Mouse (Mus musculus) retina, postnatal 1 day (tissue): Measurements from ENCODE around the gene Naa35.

Experiments
- DNase-seq: peaks from one replicate; pipeline ENCODE4 v3.0.0-alpha.2; 2012

Gene Naa35

GRCm38 (mm10) chr13:59584947-59585647 lies at the start of gene Naa35, which contains the start of gene Agtpbp1:
TSS of gene Naa35 (plus strand) at chr13:59585259.
TSS of gene Agtpbp1 (minus strand) at chr13:59585227.
- DNase-seq, result peak; percentile 99

GRCm38 (mm10) chr13:59535746-59536145 lies 49.3 kb upstream of the Naa35 start:
- no peak for DNase-seq

GRCm38 (mm10) chr13:59536631-59537030 lies 48.4 kb upstream of the Naa35 start:
- no peak for DNase-seq

GRCm38 (mm10) chr13:59538661-59539060 lies 46.4 kb upstream of the Naa35 start:
- DNase-seq, result no peak

- peak; percentile 51 for DNase-seq
Observed at GRCm38 (mm10) chr13:59540030-59540429, 45.0 kb upstream of the Naa35 start.

GRCm38 (mm10) chr13:59542411-59542810 lies 42.6 kb upstream of the Naa35 start:
- DNase-seq, result peak; percentile 80

GRCm38 (mm10) chr13:59547091-59547490 lies 38.0 kb upstream of the Naa35 start:
- DNase-seq, result no peak

GRCm38 (mm10) chr13:59547716-59548115 lies 37.3 kb upstream of the Naa35 start:
- DNase-seq, result peak; percentile 42

- no peak for DNase-seq
Observed at GRCm38 (mm10) chr13:59549318-59549798, 35.7 kb upstream of the Naa35 start.

- DNase-seq, result no peak
Observed at GRCm38 (mm10) chr13:59552286-59552685, 32.8 kb upstream of the Naa35 start.

GRCm38 (mm10) chr13:59552751-59553150 lies 32.3 kb upstream of the Naa35 start:
- no peak for DNase-seq

- no peak for DNase-seq
Observed at GRCm38 (mm10) chr13:59554772-59555505, 30.1 kb upstream of the Naa35 start.

GRCm38 (mm10) chr13:59555613-59556192 lies 29.4 kb upstream of the Naa35 start:
- no peak for DNase-seq

GRCm38 (mm10) chr13:59556670-59557069 lies 28.4 kb upstream of the Naa35 start:
- peak; percentile 77 for DNase-seq

- DNase-seq, result peak; percentile 91
Observed at GRCm38 (mm10) chr13:59557185-59557985, 27.7 kb upstream of the Naa35 start.

GRCm38 (mm10) chr13:59558776-59559175 lies 26.3 kb upstream of the Naa35 start:
- no peak for DNase-seq

GRCm38 (mm10) chr13:59562471-59562870 lies 22.6 kb upstream of the Naa35 start:
- DNase-seq, result no peak

- no peak for DNase-seq
Observed at GRCm38 (mm10) chr13:59564505-59564904, 20.6 kb upstream of the Naa35 start.

- no peak for DNase-seq
Observed at GRCm38 (mm10) chr13:59564923-59565322, 20.1 kb upstream of the Naa35 start.

- peak; percentile 77 for DNase-seq
Observed at GRCm38 (mm10) chr13:59565945-59566520, 19.0 kb upstream of the Naa35 start.

- DNase-seq, result peak; percentile 59
Observed at GRCm38 (mm10) chr13:59571107-59571506, 14.0 kb upstream of the Naa35 start.

GRCm38 (mm10) chr13:59572549-59572948 lies 12.5 kb upstream of the Naa35 start:
- no peak for DNase-seq
